Mouse (Mus musculus): Measurements from ENCODE around the gene Ttc13. TPM values are rescaled to one million over a fixed set of nuclear protein-coding genes. Genes with fewer than 3 reads are reported as not detected.

Gene Ttc13
- total RNA-seq, 2 experiments from 2014 or later, result 21.4 to 28.4 TPM

DNA sequence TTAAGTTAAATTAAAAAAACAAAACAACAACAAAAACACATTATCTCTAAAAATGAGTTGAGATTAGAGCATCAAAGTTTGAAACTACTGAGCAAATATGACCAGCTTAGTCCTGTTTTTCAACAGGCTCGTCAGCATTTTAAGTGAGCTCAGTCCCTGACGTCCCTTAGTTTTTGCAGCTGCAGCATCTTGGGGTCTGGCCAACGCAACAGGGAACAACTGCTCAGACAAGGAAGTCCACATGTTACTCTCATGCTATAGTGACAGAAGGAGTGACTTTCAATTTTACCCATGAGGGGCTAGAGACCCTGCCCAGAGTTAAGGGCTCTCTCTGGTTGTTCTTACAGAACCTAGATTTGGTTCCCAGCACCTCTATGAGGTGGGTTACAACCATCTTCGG, 17.4 kb downstream of the Ttc13 start:
- DNase-seq, result no peak

- no peak for DNase-seq
These were observed 18.3 kb downstream of the Ttc13 start for GRCm38 (mm10) chr8:124703526-124703925.

DNA sequence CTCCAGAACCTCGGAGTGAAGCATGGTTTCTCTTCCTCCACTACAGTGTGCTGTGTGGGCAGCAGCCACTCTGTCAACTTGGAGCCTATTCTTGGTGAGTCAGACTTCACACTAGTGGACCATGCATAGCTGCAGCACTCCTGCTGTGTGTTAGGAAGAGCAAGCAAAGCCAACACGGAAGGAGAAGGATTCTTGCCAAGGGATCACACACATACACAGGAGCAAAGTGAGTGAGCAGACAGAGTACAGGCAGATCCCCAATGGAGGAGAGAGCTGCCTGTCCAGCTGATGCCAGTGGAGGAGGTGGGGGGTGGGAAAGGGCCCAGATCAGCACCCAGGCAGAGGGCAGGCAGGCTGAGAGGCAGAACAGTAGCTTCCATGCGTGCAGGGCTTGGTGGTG, 19.6 kb downstream of the Ttc13 start:
- no peak for DNase-seq

- no peak for DNase-seq
These were observed 20.8 kb downstream of the Ttc13 start for GRCm38 (mm10) chr8:124701023-124701422.

GRCm38 (mm10) chr8:124700271-124700670, 21.5 kb downstream of the Ttc13 start:
- no peak for DNase-seq

- no peak for DNase-seq
These were observed 26.2 kb downstream of the Ttc13 start for GRCm38 (mm10) chr8:124695424-124696100.

GRCm38 (mm10) chr8:124691706-124692105, 30.1 kb downstream of the Ttc13 start:
- DNase-seq, result no peak

DNA sequence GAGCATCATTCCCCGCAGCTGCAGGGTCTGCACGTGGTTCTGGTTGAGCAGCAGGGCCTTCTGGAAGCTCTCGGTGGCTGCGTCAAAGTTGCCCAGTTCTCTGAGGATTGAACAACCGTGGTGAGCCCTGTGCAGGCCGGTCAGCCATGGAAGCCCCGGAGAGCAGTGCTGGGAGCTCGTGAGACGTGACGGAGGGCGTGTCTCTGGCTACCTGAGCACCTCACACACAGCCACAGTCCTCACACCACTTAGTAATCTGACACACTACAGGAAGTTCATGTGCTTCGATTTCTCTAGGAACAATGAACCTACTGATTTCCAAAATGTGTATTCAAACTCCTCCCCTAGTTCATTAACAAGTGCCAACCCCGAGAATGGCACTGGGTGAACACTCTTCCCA, 32.9 kb downstream of the Ttc13 start:
- DNase-seq, result no peak

- DNase-seq, result no peak
These were observed 39.6 kb downstream of the Ttc13 start for GRCm38 (mm10) chr8:124682218-124682617.

DNA sequence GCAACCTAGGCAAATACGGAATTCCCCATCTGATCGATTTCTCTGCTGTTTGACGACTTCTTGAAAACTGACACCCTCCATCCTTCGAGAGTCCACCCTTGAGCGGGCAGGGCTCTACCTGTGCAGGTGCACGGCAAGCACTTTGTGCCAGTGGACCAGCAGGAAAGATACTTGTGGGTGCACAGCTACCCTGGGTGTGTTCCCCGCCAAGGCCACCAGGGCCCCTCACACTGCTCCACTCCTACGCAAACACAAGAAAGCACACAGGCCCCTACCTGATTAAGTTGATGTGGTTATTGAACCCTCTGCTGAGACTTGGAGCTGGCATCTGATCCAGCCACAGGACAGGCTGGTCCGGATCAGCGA, 40.0 kb downstream of the Ttc13 start:
- DNase-seq, result no peak

DNA sequence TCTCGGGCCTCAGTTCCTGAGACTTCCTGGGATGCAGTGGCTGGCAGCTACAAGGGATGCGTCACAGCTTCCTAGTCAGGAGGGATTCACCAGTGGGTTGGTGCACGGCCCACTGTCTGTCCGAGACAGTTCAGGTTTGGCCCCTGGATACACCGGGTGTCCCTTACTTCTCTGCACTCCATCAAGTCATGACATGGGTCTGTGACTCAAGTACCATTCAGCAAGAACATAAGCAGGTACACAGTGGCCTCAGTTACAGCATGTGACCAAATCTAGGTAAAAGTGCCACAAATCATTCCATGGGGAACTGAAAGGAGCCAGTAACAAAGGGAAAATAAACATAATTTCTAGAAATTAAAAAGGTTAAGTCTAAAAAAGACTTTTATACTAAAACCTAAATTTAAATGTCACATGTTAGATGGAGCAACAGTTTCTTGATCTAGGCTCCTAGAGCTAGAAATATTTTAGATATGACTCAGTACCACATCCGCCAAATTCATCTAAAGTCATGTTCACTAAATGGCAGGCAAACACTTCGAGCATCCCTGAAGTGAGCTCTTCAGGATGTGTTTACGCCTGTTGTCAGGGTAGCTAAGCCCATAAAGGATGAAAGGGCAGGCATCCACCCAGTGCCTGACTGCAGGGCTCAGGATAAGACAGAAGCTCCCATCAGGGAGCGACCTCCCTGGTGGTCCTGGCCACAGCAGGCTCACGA, 40.5 kb downstream of the Ttc13 start:
- no peak for DNase-seq

DNA sequence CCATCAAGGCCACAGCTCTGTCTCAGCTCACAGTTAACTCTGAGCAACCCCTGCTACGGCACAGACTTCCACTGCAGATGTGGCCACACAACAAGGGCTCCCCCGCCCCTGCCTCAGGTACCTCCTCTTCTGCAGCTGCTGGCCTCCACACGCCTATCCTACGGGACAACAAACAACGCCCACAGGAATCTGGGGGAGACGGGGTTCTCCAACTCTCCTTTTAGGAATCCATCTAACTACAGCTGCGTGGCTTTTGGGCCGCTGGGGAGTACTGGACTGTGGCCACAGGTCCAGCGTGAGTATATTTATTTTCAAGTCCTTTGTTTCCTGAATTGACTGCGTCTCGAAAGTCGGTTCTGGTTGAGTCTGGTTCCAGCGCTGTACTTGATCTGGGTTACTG, 43.5 kb downstream of the Ttc13 start:
- DNase-seq, result no peak

DNA sequence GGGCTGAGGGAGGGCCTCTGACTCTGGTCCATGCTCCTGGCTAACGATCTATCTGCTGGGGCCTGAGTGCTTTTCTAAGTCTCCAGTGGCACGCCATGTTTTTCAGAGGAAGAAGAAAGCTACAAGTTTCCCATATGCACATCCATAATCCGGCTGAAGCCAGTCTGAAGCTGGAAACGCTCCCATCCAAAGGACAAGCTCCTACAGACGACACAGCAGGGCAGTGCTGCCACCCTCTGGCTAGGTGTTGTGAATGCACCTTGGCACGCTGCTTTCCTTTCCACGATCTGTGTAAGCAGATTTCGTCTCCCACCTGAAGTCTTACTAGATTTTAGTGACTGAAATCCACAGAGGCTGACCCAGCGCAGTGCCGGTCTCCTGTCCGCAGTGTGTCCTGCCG, 44.3 kb downstream of the Ttc13 start:
- peak; percentile 80 for DNase-seq

DNA sequence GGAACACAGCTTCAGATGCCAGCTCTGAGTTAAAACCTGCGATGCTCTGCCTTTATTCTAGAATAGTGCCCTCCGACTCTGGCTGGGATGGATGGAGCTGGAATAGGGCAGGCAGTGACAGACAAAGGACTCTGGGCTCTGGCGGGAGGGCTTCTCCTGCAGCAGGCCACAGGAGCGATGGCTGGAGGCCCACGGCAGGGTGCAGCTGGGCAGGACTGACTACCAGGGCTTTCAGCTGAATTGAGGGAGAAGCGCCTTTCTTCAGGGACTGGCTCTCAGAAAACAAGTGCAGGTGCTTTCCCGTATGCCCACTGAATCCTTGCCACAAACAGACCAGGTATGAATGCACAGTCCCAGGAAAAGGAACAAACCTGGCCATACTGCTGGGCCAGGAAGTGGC, 44.7 kb downstream of the Ttc13 start:
- DNase-seq, result no peak

- DNase-seq, result no peak
These were observed 45.1 kb downstream of the Ttc13 start for GRCm38 (mm10) chr8:124676661-124677060.

DNA sequence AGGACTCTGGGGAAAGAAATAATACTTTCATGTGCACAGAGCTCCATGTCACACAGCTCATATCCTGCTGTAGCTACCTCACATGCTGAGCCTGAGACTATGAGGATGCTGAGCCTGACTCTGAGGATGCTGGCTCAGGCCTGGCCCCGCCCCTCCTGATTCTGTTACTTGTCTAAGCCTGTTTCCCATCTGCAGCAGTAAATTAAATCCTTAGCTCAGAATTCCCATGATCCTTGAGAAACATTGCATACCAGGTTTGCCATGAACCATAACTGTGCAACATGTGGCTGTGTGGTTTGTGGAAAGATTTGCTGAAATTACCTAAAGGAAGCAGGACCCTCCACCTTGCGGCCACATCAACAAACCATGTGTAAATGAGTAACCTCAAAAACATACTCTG, 49.4 kb downstream of the Ttc13 start:
- no peak for DNase-seq

DNA sequence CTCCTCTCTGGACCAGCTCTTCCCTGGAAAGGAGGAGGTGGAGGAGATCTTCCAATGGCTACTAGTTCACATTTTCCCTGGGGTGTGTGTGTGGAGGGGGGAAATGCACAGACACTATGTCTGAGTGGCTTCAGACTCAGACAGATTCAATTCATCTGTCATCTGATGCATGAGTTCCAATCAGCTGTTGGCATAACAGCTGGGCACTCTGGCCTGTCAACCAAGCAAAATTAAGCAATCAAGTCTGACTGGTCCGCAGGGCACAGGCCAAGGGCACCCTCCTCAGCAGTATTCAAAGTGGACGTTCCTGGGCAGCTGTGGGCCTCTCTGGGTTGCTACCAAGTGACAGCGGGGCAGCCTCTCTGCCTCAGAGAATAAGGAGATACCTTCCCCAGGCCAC, 53.0 kb downstream of the Ttc13 start:
- DNase-seq, result no peak

DNA sequence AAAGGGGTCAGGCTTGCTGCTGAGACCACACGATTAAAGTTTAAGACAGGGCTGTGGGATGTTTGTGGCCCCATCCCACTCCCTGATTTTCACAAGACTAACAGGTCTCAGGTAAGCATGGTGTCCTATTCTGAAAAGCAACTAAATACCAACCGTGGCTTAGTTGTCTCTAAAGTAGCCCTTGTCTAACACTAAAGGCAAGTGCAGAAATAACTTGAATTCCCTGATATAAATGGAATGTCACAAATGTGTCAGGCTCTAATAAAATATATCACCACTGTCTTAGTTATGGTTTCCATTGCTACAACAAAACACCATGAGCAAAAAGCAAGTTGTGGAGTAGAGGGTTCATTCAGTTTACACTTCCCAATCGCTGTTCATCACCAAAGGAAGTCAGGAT, 57.4 kb downstream of the Ttc13 start:
- DNase-seq, result no peak

DNA sequence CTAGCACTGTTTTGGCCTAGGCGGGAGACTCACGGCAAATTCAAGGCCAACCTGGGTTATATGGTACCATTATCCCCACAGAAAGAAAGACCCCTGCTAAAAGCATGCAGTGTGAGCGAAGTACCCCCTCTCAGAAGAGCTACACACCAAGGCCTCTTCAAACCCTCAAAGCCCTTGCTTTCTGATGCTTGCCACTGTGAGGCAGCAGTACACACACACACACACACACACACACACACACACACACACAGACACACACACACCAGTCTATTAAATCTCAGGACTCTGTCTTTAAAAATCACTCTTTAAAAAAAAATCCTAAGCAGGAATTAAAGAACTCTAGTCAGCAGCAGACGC, 57.9 kb downstream of the Ttc13 start:
- no peak for DNase-seq

DNA sequence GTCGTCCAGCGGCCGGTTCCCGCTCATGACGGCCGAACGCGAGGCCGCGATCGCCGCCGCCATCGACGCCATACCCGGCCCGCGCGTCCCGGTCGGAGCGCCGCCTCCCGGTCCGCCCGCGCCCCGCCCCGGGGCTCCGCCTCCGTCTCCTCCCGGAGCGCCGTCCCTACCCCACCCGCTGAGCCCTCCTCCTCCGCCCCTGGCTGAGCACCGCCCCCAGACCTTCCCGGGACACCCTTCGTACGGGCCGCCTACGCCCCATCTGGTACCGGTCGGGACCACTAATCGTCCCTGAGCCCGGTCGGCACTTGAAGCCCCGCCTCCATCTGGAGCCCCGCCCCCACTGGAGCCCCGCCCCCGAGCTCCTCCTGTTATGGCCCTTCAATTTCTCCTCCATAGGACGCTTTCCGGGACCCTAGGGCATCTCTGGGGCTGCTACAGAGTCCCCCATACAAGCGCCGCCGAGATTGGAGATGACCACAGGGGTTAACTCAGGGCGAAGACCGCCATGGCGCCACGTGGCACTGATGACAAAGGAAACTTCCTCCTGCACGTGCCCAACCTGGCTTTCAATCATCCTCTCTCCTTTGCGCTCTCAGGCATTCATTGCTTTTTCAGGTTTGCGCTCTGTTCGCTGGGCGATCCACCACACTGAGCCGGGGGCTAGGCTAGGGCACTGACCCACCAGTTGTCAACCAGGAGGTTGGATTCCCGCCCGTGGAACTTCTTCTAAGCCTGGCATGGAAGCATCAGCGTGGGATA, 58.5 kb downstream of the Ttc13 start, which contains the start of gene 2310022B05Rik:
TSS of gene 2310022B05Rik (minus strand) at position 258 of the 762 bp plus-strand sequence.
- peak; percentile 83 for DNase-seq

- peak; percentile 35 for DNase-seq
These were observed 59.2 kb downstream of the Ttc13 start for GRCm38 (mm10) chr8:124662446-124663111.

GRCm38 (mm10) chr8:124661781-124662180, 60.0 kb downstream of the Ttc13 start:
- no peak for DNase-seq

DNA sequence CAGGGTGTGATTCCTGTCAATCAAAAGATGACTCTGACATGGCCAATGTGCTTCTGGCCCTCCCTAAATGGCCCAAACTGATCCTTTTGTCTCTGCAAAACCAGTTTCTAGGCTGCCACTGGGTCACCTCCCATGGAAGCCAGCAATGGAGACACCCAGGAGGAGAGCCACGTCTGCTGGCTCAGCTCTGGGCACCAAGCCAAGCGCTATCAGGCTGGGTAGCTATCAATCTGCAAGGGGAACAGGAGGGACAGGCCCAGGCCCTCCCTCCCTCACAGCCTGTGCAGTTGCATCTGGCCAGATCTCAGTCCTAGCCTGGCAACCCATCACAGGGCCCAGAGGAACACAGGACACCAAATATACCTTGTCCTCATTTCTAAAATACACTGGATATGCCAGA, 63.4 kb downstream of the Ttc13 start:
- DNase-seq, result no peak
